Mouse (Mus musculus): ENCODE results near the gene Mb.

DNA sequence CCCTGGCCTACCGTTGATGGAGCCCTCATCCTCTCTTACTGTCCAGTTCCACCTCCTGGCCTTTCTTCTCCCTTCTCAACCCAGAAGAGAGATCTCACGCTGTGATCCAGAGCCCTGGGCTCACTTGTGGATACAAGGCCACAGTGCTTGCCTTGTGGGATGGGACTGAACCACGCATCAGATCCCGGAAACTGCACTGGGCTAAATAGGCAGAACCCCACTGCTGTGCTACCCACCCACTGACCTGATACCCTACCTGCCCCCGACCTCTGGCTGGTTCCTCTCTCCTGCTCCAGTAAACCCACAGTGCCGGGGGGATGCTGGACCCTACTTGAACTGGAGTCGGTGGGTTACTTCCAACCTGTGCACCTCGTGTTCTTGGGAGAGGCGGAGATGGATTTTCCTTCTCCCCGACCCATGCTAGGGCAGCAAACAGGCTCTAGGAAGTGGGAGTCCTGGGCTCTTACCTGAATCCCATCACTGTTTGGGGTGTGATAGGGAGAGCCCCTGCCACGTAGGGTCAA is 20.3 kb upstream of the Mb start:
- no peak for TF ChIP-seq GATA1 (IDR thresholded peaks at IDR 0.05; ENCODE audit: borderline replicate concordance, low read length)
- TF ChIP-seq FLI1 (IDR thresholded peaks at IDR 0.05; ENCODE audit: low read length) = no peak

All from megakaryocyte, embryonic 14.5 days (primary cell).